Mouse (Mus musculus) left cerebral cortex, adult 6 months (tissue): ENCODE data around the gene Catsper1. TPM values are rescaled to one million over a fixed set of nuclear protein-coding genes. Genes with fewer than 3 reads are reported as not detected.

Source experiments
- long read RNA-seq, 2 experiments: library from polyadenylated mRNA; unstranded; transcript quantifications; one replicate each; pipeline ENCODE4 v2.0.0; 2019 to 2020
- polyA plus RNA-seq: library from polyadenylated mRNA; unstranded; fragments of <200 nt; fragmentation: Nextera tagmentation; gene quantifications from 2 replicates; pipeline ENCODE4 v1.2.3, GENCODE M21; 2021

The Catsper1 gene
- not detected in 2 replicates for polyA plus RNA-seq
- long read RNA-seq, experiment 1 = 0 reads
- long read RNA-seq, experiment 2 = 0 reads

GRCm38 (mm10) chr19:5335441-5335840, at the start of gene Catsper1:
Gene Catsper1, plus strand, starts transcription at chr19:5335741.

GRCm38 (mm10) chr19:5294972-5295735, 40.4 kb upstream of the Catsper1 start, which contains the start of gene Sf3b2:
Gene Sf3b2, minus strand, starts transcription at chr19:5295455.

GRCm38 (mm10) chr19:5297903-5298800, 37.4 kb upstream of the Catsper1 start, which contains the start of gene Gal3st3:
Gene Gal3st3, plus strand, starts transcription at chr19:5298331.

GRCm38 (mm10) chr19:5349502-5349873, 13.9 kb downstream of the Catsper1 start, which contains the start of gene Cst6:
Gene Cst6, minus strand, starts transcription at chr19:5349574.

GRCm38 (mm10) chr19:5366175-5367052, 30.9 kb downstream of the Catsper1 start, which contains the start of gene Eif1ad:
Gene Eif1ad, plus strand, starts transcription at chr19:5366741.

GRCm38 (mm10) chr19:5367053-5367359, 31.5 kb downstream of the Catsper1 start, which contains the start of gene Banf1:
Gene Banf1, minus strand, starts transcription at chr19:5367168.

GRCm38 (mm10) chr19:5388588-5389242, 53.2 kb downstream of the Catsper1 start, which contains the start of gene Sart1:
Gene Sart1, minus strand, starts transcription at chr19:5388703.

Other genes starting within 250 kb of the Catsper1 start
- gene Yif1a, start 247.2 kb upstream of the Catsper1 start, polyA plus RNA-seq = 36.4 and 56.7 TPM in 2 replicates
- gene Cnih2, start 237.2 kb upstream of the Catsper1 start, polyA plus RNA-seq = 37.0 and 528 TPM in 2 replicates
- gene Rab1b, start 228.7 kb upstream of the Catsper1 start, polyA plus RNA-seq = 140 and 175 TPM in 2 replicates
- gene Klc2, start 217.2 kb upstream of the Catsper1 start, polyA plus RNA-seq = 11.6 and 37.2 TPM in 2 replicates
- 18.5 and 34.5 TPM in 2 replicates for gene Pacs1, start 62.6 kb upstream of the Catsper1 start, polyA plus RNA-seq
- gene Sf3b2, start 40.3 kb upstream of the Catsper1 start, polyA plus RNA-seq = 203 and 220 TPM in 2 replicates
- gene Gal3st3, start 37.4 kb upstream of the Catsper1 start, polyA plus RNA-seq = 30.0 and 34.7 TPM in 2 replicates
- gene Cst6, start 13.8 kb downstream of the Catsper1 start, polyA plus RNA-seq = 50.0 and 72.9 TPM in 2 replicates
- 29.9 and 34.7 TPM in 2 replicates for gene Eif1ad, start 31.0 kb downstream of the Catsper1 start, polyA plus RNA-seq
- 160 and 199 TPM in 2 replicates for gene Banf1, start 31.4 kb downstream of the Catsper1 start, polyA plus RNA-seq
- gene Sart1, start 53.0 kb downstream of the Catsper1 start, polyA plus RNA-seq = 26.4 and 29.3 TPM in 2 replicates
- gene Tsga10ip, start 66.8 kb downstream of the Catsper1 start, polyA plus RNA-seq = not detected in 2 replicates
- 166 and 215 TPM in 2 replicates for gene Drap1, start 89.2 kb downstream of the Catsper1 start, polyA plus RNA-seq
- 42.0 and 45.8 TPM in 2 replicates for gene AI837181, start 89.4 kb downstream of the Catsper1 start, polyA plus RNA-seq
- 0.19 TPM in 1 of 2 replicates, not detected in the other for gene Fosl1, start 111.8 kb downstream of the Catsper1 start, polyA plus RNA-seq
- gene Ccdc85b, start 122.2 kb downstream of the Catsper1 start, polyA plus RNA-seq = 20.7 and 40.8 TPM in 2 replicates
- 93.1 and 106 TPM in 2 replicates for gene Fibp, start 124.9 kb downstream of the Catsper1 start, polyA plus RNA-seq
- 0.23 TPM in 1 of 2 replicates, not detected in the other for gene Ctsw, start 132.8 kb downstream of the Catsper1 start, polyA plus RNA-seq
- 13.0 and 16.9 TPM in 2 replicates for gene Efemp2, start 138.2 kb downstream of the Catsper1 start, polyA plus RNA-seq
- 18.7 and 21.5 TPM in 2 replicates for gene Mus81, start 152.7 kb downstream of the Catsper1 start, polyA plus RNA-seq
- 823 and 1,622 TPM in 2 replicates for gene Cfl1, start 154.7 kb downstream of the Catsper1 start, polyA plus RNA-seq
- not detected in 2 replicates for gene 1700020D05Rik, start 168.0 kb downstream of the Catsper1 start, polyA plus RNA-seq
- gene Snx32, start 174.8 kb downstream of the Catsper1 start, polyA plus RNA-seq = 58.0 and 58.2 TPM in 2 replicates
- gene Ovol1, start 224.9 kb downstream of the Catsper1 start, polyA plus RNA-seq = not detected in 2 replicates
- 2.8 and 3.6 TPM in 2 replicates for gene Ap5b1, start 232.3 kb downstream of the Catsper1 start, polyA plus RNA-seq